ENCODE assay signal across 8 mouse cellular contexts in the genomic region with DNA sequence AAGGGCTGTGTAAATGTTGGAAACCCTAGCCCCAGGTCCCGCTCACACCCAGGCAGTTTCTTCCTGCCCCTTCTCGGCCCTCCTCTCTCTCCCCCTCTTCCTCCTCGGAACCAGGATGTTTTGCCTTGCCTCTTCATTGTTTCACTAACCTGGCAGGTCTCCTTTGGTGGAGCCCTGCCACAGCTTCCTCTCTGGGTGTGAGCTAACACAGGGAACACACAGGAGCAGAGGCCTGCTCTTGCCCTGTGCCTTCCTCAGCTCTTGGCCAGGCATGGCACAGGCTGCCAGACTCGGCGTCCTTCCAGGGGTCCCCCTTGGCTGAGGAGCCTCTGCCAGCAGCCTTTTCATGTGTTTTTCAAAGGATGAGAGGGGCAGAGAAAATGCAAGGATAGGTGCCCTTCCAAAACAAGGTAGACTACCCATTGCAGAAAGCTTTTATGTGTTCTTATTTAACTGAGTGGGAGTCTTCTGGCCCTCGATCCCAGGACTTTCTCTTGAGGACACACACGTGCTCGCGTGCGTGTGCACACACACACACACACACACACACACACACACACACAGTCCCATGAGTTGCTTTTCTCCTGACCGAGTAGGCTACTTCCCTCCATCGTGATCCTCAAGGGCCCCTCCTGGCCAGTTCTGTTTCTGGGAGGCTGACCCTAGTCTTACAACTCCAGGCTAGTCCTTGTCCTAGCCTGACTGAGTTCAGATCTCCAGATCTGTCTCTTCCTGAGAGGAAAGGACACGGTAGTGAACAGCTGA. TPM values are rescaled to one million over a fixed set of nuclear protein-coding genes. Genes with fewer than 3 reads are reported as not detected.
A peak's percentile ranks its signal among the peaks of the same experiment; 100 is the strongest.
DNase-seq lines count a peak whose midpoint lies in the region; ATAC-seq lines count a peak whose summit lies in the region.

No protein-coding gene starts in this region.

- DNase-seq in right cerebral cortex, postnatal 10 days (ENCODE audit: low spot score in 2 of 2), result peak; percentile 63 to 73
- no peak for DNase-seq in right cerebral cortex, adult 18-20 months
- DNase-seq in splenic B cell, adult 2 months (ENCODE audit: low read depth, low spot score), result peak; percentile 30
- no peak for DNase-seq in thymus, postnatal 14 days
- DNase-seq in spleen, postnatal 4 days (ENCODE audit: low spot score in 2 of 2), result no peak

- H3K9ac ChIP-seq in embryonic facial prominence, embryonic 15.5 days, result no peak overlapping the region
- no peak overlapping the region for H3K9ac ChIP-seq in limb, embryonic 15.5 days

- no peak overlapping the region for H3K4me2 ChIP-seq in embryonic facial prominence, embryonic 15.5 days (replicated peaks)
- no peak overlapping the region for H3K4me2 ChIP-seq in limb, embryonic 15.5 days

- ATAC-seq in embryonic facial prominence, embryonic 15.5 days (ENCODE audit: insufficient number of reproducible peaks, low FRiP score, low TSS enrichment, low read depth), result no peak
- peak; percentile 51 to 63; a peak in 3 of 4 replicates for ATAC-seq in hematopoietic stem cell, adult 5-6 weeks (replicated peaks in 1 of 2; ENCODE audit: insufficient read depth in 1 of 2, low FRiP score in 2 of 2, low TSS enrichment in 1 of 2, low read depth in 1 of 2, poor library complexity in 2 of 2, severe bottlenecking in 2 of 2)
- ATAC-seq in limb, embryonic 15.5 days (ENCODE audit: insufficient number of reproducible peaks, low FRiP score, low TSS enrichment, low read depth), result no peak

- no peaks in the 10 kb centered on the region for H3K27me3 ChIP-seq in embryonic facial prominence, embryonic 15.5 days
- H3K27me3 ChIP-seq in limb, embryonic 15.5 days, result no peaks in the 10 kb centered on the region
- no peaks in the 10 kb centered on the region for H3K27me3 ChIP-seq in splenic B cell, adult 2 months (ENCODE audit: control insufficient read depth, insufficient read depth, low read length, poor library complexity, severe bottlenecking)

- H3K36me3 ChIP-seq in embryonic facial prominence, embryonic 15.5 days, result no peaks in the 10 kb centered on the region
- no peaks in the 10 kb centered on the region for H3K36me3 ChIP-seq in limb, embryonic 15.5 days
- no peaks in the 10 kb centered on the region for H3K36me3 ChIP-seq in splenic B cell, adult 2 months (ENCODE audit: control insufficient read depth, insufficient read depth, low read length, poor library complexity, severe bottlenecking)

- H3K4me1 ChIP-seq in embryonic facial prominence, embryonic 15.5 days, result peaks cover 66% of the 10 kb centered on the region
- H3K4me1 ChIP-seq in limb, embryonic 15.5 days, result peaks cover 35% of the 10 kb centered on the region

- H3K27ac ChIP-seq in embryonic facial prominence, embryonic 15.5 days (replicated peaks), result peak overlapping the region; percentile 28; the same call in 1 of the 2 replicates
- H3K27ac ChIP-seq in limb, embryonic 15.5 days, result peak overlapping the region; percentile 47; the same call in 1 of the 2 replicates

- H3K9me3 ChIP-seq in embryonic facial prominence, embryonic 15.5 days (replicated peaks), result no peaks in the 10 kb centered on the region
- no peaks in the 10 kb centered on the region for H3K9me3 ChIP-seq in limb, embryonic 15.5 days

- no peak overlapping the region for H3K4me3 ChIP-seq in embryonic facial prominence, embryonic 15.5 days (replicated peaks)
- H3K4me3 ChIP-seq in limb, embryonic 15.5 days, result no peak overlapping the region

- 67% methylated on average over 13 of the region's 13 CpGs for WGBS in embryonic facial prominence, embryonic 15.5 days
- WGBS in limb, embryonic 15.5 days, result 74% methylated on average over 13 of the region's 13 CpGs

RNA-seq across cellular contexts. Expression of gene Heg1, which starts 12.8 kb away (rescaled TPM):
- polyA plus RNA-seq in embryonic facial prominence, embryonic 15.5 days (2015; fragmentation: Nextera tagmentation; extraction: Ambion mirVana), result 19.5 and 20.4 TPM in 2 replicates
- 59.6 and 63.4 TPM in 2 replicates for total RNA-seq in hematopoietic stem cell, adult 5-6 weeks (2017)
- polyA plus RNA-seq in limb, embryonic 15.5 days (2015; fragmentation: Nextera tagmentation; extraction: Ambion mirVana), result 15.7 and 16.9 TPM in 2 replicates

Comparison
In these comparisons a context has a peak if more than half of its experiments do, and no peak if none do; other contexts are left out.
1. DNase-seq: peak in right cerebral cortex, postnatal 10 days (2 of 2) and splenic B cell, adult 2 months (single experiment); none in right cerebral cortex, adult 18-20 months (single experiment), thymus, postnatal 14 days (single experiment) and spleen, postnatal 4 days (0 of 2).
2. ATAC-seq: peak in hematopoietic stem cell, adult 5-6 weeks (2 of 2); none in embryonic facial prominence, embryonic 15.5 days (single experiment) and limb, embryonic 15.5 days (single experiment).